Mouse (Mus musculus): ENCODE data around the gene Cspg4. TPM values are rescaled to one million over a fixed set of nuclear protein-coding genes. Genes with fewer than 3 reads are reported as not detected.

Gene Cspg4
- polyA plus RNA-seq (2012) = not detected in 2 replicates

GRCm38 (mm10) chr9:56864832-56865231 lies at the start of gene Cspg4:
Gene Cspg4 (plus strand): TSS chr9:56865033.
- TF ChIP-seq GATA1 (IDR thresholded peaks at IDR 0.05; ENCODE audit: low read length) = no peak
- no peak for TF ChIP-seq TAL1 (IDR thresholded peaks at IDR 0.05; ENCODE audit: low read length)
- Histone ChIP-seq H3K36me3 (ENCODE audit: control insufficient read depth) (no peaks in the 10 kb centered on the region), H3K27me3 (ENCODE audit: control insufficient read depth) (peaks cover 21% of the 10 kb centered on the region), H3K4me3 (replicated peaks) (no peak within 1 kb of the TSS), H3K4me1 (ENCODE audit: control insufficient read depth) (no peaks in the 10 kb centered on the region), H3K9me3 (ENCODE audit: control insufficient read depth, low read length) (no peaks in the 10 kb centered on the region)

GRCm38 (mm10) chr9:56824900-56825299 lies 39.9 kb upstream of the Cspg4 start:
- Histone ChIP-seq H3K4me1 (ENCODE audit: control insufficient read depth) (no peaks in the 10 kb centered on the region), H3K27me3 (ENCODE audit: control insufficient read depth) (peaks cover 10% of the 10 kb centered on the region), H3K4me3 (replicated peaks) (no peak overlapping the region), H3K36me3 (ENCODE audit: control insufficient read depth) (no peaks in the 10 kb centered on the region), H3K9me3 (ENCODE audit: control insufficient read depth, low read length) (no peaks in the 10 kb centered on the region)
- TF ChIP-seq TAL1 (IDR thresholded peaks at IDR 0.05; ENCODE audit: low read length) = no peak
- no peak for TF ChIP-seq GATA1 (IDR thresholded peaks at IDR 0.05; ENCODE audit: low read length)

GRCm38 (mm10) chr9:56825476-56826213 lies 39.2 kb upstream of the Cspg4 start:
- Histone ChIP-seq H3K36me3 (ENCODE audit: control insufficient read depth) (no peaks in the 10 kb centered on the region), H3K9me3 (ENCODE audit: control insufficient read depth, low read length) (no peaks in the 10 kb centered on the region), H3K4me3 (replicated peaks) (no peak overlapping the region), H3K27me3 (ENCODE audit: control insufficient read depth) (peaks cover 10% of the 10 kb centered on the region), H3K4me1 (ENCODE audit: control insufficient read depth) (no peaks in the 10 kb centered on the region)
- TF ChIP-seq GATA1 (IDR thresholded peaks at IDR 0.05; ENCODE audit: low read length) (no peak), TAL1 (IDR thresholded peaks at IDR 0.05; ENCODE audit: low read length) (no peak)

GRCm38 (mm10) chr9:56828146-56828545 lies 36.7 kb upstream of the Cspg4 start:
- H3K4me3 ChIP-seq (replicated peaks) = no peak overlapping the region
- H3K36me3 ChIP-seq (ENCODE audit: control insufficient read depth) = no peaks in the 10 kb centered on the region
- peaks cover 10% of the 10 kb centered on the region for H3K27me3 ChIP-seq (ENCODE audit: control insufficient read depth)
- H3K4me1 ChIP-seq (ENCODE audit: control insufficient read depth) = no peaks in the 10 kb centered on the region
- no peaks in the 10 kb centered on the region for H3K9me3 ChIP-seq (ENCODE audit: control insufficient read depth, low read length)
- no peak for TF ChIP-seq TAL1 (IDR thresholded peaks at IDR 0.05; ENCODE audit: low read length)
- TF ChIP-seq GATA1 (IDR thresholded peaks at IDR 0.05; ENCODE audit: low read length) = no peak

- Histone ChIP-seq H3K4me3 (replicated peaks) (no peak overlapping the region), H3K36me3 (ENCODE audit: control insufficient read depth) (no peaks in the 10 kb centered on the region), H3K9me3 (ENCODE audit: control insufficient read depth, low read length) (no peaks in the 10 kb centered on the region), H3K4me1 (ENCODE audit: control insufficient read depth) (no peaks in the 10 kb centered on the region), H3K27me3 (ENCODE audit: control insufficient read depth) (peaks cover 10% of the 10 kb centered on the region)
- TF ChIP-seq TAL1 (IDR thresholded peaks at IDR 0.05; ENCODE audit: low read length) (no peak), GATA1 (IDR thresholded peaks at IDR 0.05; ENCODE audit: low read length) (no peak)
Measured at GRCm38 (mm10) chr9:56828841-56829240, 36.0 kb upstream of the Cspg4 start.

GRCm38 (mm10) chr9:56830162-56830561 lies 34.7 kb upstream of the Cspg4 start:
- Histone ChIP-seq H3K36me3 (ENCODE audit: control insufficient read depth) (no peaks in the 10 kb centered on the region), H3K27me3 (ENCODE audit: control insufficient read depth) (peaks cover 10% of the 10 kb centered on the region), H3K9me3 (ENCODE audit: control insufficient read depth, low read length) (no peaks in the 10 kb centered on the region), H3K4me3 (replicated peaks) (no peak overlapping the region), H3K4me1 (ENCODE audit: control insufficient read depth) (no peaks in the 10 kb centered on the region)
- TF ChIP-seq TAL1 (IDR thresholded peaks at IDR 0.05; ENCODE audit: low read length) = no peak
- no peak for TF ChIP-seq GATA1 (IDR thresholded peaks at IDR 0.05; ENCODE audit: low read length)

- Histone ChIP-seq H3K9me3 (ENCODE audit: control insufficient read depth, low read length) (no peaks in the 10 kb centered on the region), H3K27me3 (ENCODE audit: control insufficient read depth) (no peaks in the 10 kb centered on the region; the same call in 1 of the 2 replicates), H3K36me3 (ENCODE audit: control insufficient read depth) (no peaks in the 10 kb centered on the region), H3K4me1 (ENCODE audit: control insufficient read depth) (no peaks in the 10 kb centered on the region), H3K4me3 (replicated peaks) (no peak overlapping the region)
- no peak for TF ChIP-seq TAL1 (IDR thresholded peaks at IDR 0.05; ENCODE audit: low read length)
- no peak for TF ChIP-seq GATA1 (IDR thresholded peaks at IDR 0.05; ENCODE audit: low read length)
Measured at GRCm38 (mm10) chr9:56831904-56832303, 32.9 kb upstream of the Cspg4 start.

GRCm38 (mm10) chr9:56832900-56833299 lies 31.9 kb upstream of the Cspg4 start:
- no peak for TF ChIP-seq GATA1 (IDR thresholded peaks at IDR 0.05; ENCODE audit: low read length)
- TF ChIP-seq TAL1 (IDR thresholded peaks at IDR 0.05; ENCODE audit: low read length) = no peak
- Histone ChIP-seq H3K27me3 (ENCODE audit: control insufficient read depth) (no peaks in the 10 kb centered on the region), H3K4me3 (replicated peaks) (no peak overlapping the region), H3K4me1 (ENCODE audit: control insufficient read depth) (no peaks in the 10 kb centered on the region), H3K9me3 (ENCODE audit: control insufficient read depth, low read length) (no peaks in the 10 kb centered on the region), H3K36me3 (ENCODE audit: control insufficient read depth) (no peaks in the 10 kb centered on the region)

- no peaks in the 10 kb centered on the region for H3K36me3 ChIP-seq (ENCODE audit: control insufficient read depth)
- no peaks in the 10 kb centered on the region for H3K27me3 ChIP-seq (ENCODE audit: control insufficient read depth)
- no peak overlapping the region for H3K4me3 ChIP-seq (replicated peaks)
- H3K4me1 ChIP-seq (ENCODE audit: control insufficient read depth) = no peaks in the 10 kb centered on the region
- TF ChIP-seq GATA1 (IDR thresholded peaks at IDR 0.05; ENCODE audit: low read length) (no peak), TAL1 (IDR thresholded peaks at IDR 0.05; ENCODE audit: low read length) (no peak)
- no peaks in the 10 kb centered on the region for H3K9me3 ChIP-seq (ENCODE audit: control insufficient read depth, low read length)
Measured at GRCm38 (mm10) chr9:56835152-56835551, 29.7 kb upstream of the Cspg4 start.

Measured in erythroblast, embryonic 14.5 days (primary cell).